Mouse (Mus musculus) hindbrain, embryonic 11.5 days (tissue): ENCODE data around the gene Fuca1. TPM values are rescaled to one million over a fixed set of nuclear protein-coding genes. Genes with fewer than 3 reads are reported as not detected.

Source experiments
- ATAC-seq: fragments of 200-750 bp; cut with Nextera tagmentation; 2 replicates; pipeline ENCODE4 v1.8.0; 2017; ENCODE audit warnings: mild to moderate bottlenecking, moderate TSS enrichment, moderate library complexity; ENCODE audit not compliant: low FRiP score
- DNase-seq: peaks from one replicate; pipeline ENCODE4 v3.0.0-alpha.2; 2015; ENCODE audit warnings: low spot score
- H3K27ac ChIP-seq: fragments of 300-500 bp; sonication (generic); 2 replicates; pipeline ENCODE4 v1.5.1; 2014; ENCODE audit warnings: mild to moderate bottlenecking, low read depth, low read length
- H3K27me3 ChIP-seq: fragments of 300-500 bp; sonication (generic); 2 replicates; pipeline ENCODE4 v1.6.1; 2014; ENCODE audit warnings: mild to moderate bottlenecking, low read length, moderate library complexity, mixed read lengths; ENCODE audit not compliant: control insufficient read depth, insufficient read depth
- H3K36me3 ChIP-seq: fragments of 300-500 bp; sonication (generic); 2 replicates; pipeline ENCODE4 v1.6.1; 2014; ENCODE audit warnings: mild to moderate bottlenecking, low read length, moderate library complexity, mixed read lengths; ENCODE audit not compliant: control insufficient read depth, insufficient read depth
- H3K4me1 ChIP-seq: fragments of 300-500 bp; sonication (generic); replicated peaks from 2 replicates; pipeline ENCODE4 v1.6.1; 2014; ENCODE audit warnings: low read length, mixed read lengths; ENCODE audit not compliant: control insufficient read depth, insufficient read depth
- H3K4me2 ChIP-seq: fragments of 300-500 bp; sonication (generic); replicated peaks from 2 replicates; pipeline ENCODE4 v1.6.1; 2014; ENCODE audit warnings: mild to moderate bottlenecking, low read depth, low read length
- H3K4me3 ChIP-seq: fragments of 300-500 bp; sonication (generic); 2 replicates; pipeline ENCODE4 v1.5.1; 2014; ENCODE audit warnings: low read depth, low read length
- H3K9ac ChIP-seq: fragments of 300-500 bp; sonication (generic); 2 replicates; pipeline ENCODE4 v1.6.1; 2014; ENCODE audit warnings: low read depth, low read length
- H3K9me3 ChIP-seq: fragments of 300-500 bp; sonication (generic); 2 replicates; pipeline ENCODE4 v1.6.1; 2016; ENCODE audit warnings: low read length; ENCODE audit not compliant: control insufficient read depth
- WGBS: fragments of 180-500 bp; shearing (Covaris S2); extraction: QIAGEN DNeasy Blood & Tissue Kit; methylation state at CpG from one replicate; pipeline ENCODE4 v1.1.7; 2014; 5-methylcytosine and 5-hydroxymethylcytosine counted together
- polyA plus RNA-seq: library from polyadenylated mRNA; unstranded; fragments of >200 nt; fragmentation: Nextera tagmentation; extraction: Ambion mirVana; gene quantifications from 2 replicates; pipeline ENCODE4 v1.2.1, GENCODE M21; 2014

Fuca1 gene
- polyA plus RNA-seq, 1 experiment from 2014 or later: 50.4 TPM

GRCm38 (mm10) chr4:135885676-135886075 lies 34.9 kb upstream of the Fuca1 start:
- Histone ChIP-seq H3K4me2 (no peak overlapping the region), H3K9ac (no peak overlapping the region), H3K9me3 (no peaks in the 10 kb centered on the region), H3K36me3 (no peaks in the 10 kb centered on the region), H3K4me1 (0 out of 2 replicates have a peak, but pooled peaks cover 2% of the 10 kb centered on the region), H3K4me3 (no peak overlapping the region), H3K27me3 (no peaks in the 10 kb centered on the region), H3K27ac (no peak overlapping the region)
- DNase-seq (no peak), ATAC-seq (no peak)
- 92% methylated on average over 12 of the region's 12 CpGs for WGBS

- Histone ChIP-seq H3K4me3 (no peak overlapping the region), H3K4me1 (0 out of 2 replicates have a peak, but pooled peaks cover 2% of the 10 kb centered on the region), H3K36me3 (no peaks in the 10 kb centered on the region), H3K9ac (no peak overlapping the region), H3K9me3 (no peaks in the 10 kb centered on the region), H3K27ac (no peak overlapping the region), H3K4me2 (no peak overlapping the region), H3K27me3 (no peaks in the 10 kb centered on the region)
- DNase-seq (no peak), ATAC-seq (no peak)
- WGBS: 80% methylated on average over 4 of the region's 4 CpGs
Observed at GRCm38 (mm10) chr4:135886184-135886583, 34.4 kb upstream of the Fuca1 start.

- Histone ChIP-seq H3K4me2 (no peak overlapping the region), H3K27ac (no peak overlapping the region), H3K9ac (no peak overlapping the region), H3K36me3 (no peaks in the 10 kb centered on the region), H3K4me3 (no peak overlapping the region), H3K27me3 (no peaks in the 10 kb centered on the region), H3K4me1 (no peaks in the 10 kb centered on the region), H3K9me3 (no peaks in the 10 kb centered on the region)
- DNase-seq (no peak), ATAC-seq (no peak)
- 89% methylated on average over 24 of the region's 24 CpGs for WGBS
Observed at GRCm38 (mm10) chr4:135888448-135889057, 32.0 kb upstream of the Fuca1 start.

- no peak overlapping the region for H3K9ac ChIP-seq
- ATAC-seq: no peak
- peak; percentile 27 for DNase-seq
- H3K9me3 ChIP-seq: no peaks in the 10 kb centered on the region
- H3K27ac ChIP-seq: no peak overlapping the region
- no peaks in the 10 kb centered on the region for H3K4me1 ChIP-seq
- no peak overlapping the region for H3K4me3 ChIP-seq
- H3K36me3 ChIP-seq: no peaks in the 10 kb centered on the region
- no peak overlapping the region for H3K4me2 ChIP-seq
- 80% methylated on average over 7 of the region's 7 CpGs for WGBS
- no peaks in the 10 kb centered on the region for H3K27me3 ChIP-seq
Observed at GRCm38 (mm10) chr4:135889146-135889883, 31.2 kb upstream of the Fuca1 start.

- Histone ChIP-seq H3K4me3 (no peak overlapping the region), H3K9me3 (no peaks in the 10 kb centered on the region), H3K27me3 (no peaks in the 10 kb centered on the region), H3K36me3 (no peaks in the 10 kb centered on the region), H3K4me2 (no peak overlapping the region), H3K9ac (no peak overlapping the region), H3K27ac (no peak overlapping the region), H3K4me1 (no peaks in the 10 kb centered on the region)
- peak; percentile 45; the same call in 1 of the 2 replicates for ATAC-seq
- peak; percentile 80 for DNase-seq
- 7% methylated on average over 4 of the region's 4 CpGs for WGBS
Observed at GRCm38 (mm10) chr4:135889884-135890283, 30.7 kb upstream of the Fuca1 start.

GRCm38 (mm10) chr4:135891539-135891938 lies 29.0 kb upstream of the Fuca1 start:
- H3K4me3 ChIP-seq: no peak overlapping the region
- no peak overlapping the region for H3K9ac ChIP-seq
- no peaks in the 10 kb centered on the region for H3K9me3 ChIP-seq
- ATAC-seq (no peak), DNase-seq (no peak)
- H3K4me2 ChIP-seq: no peak overlapping the region
- H3K4me1 ChIP-seq: no peaks in the 10 kb centered on the region
- H3K27me3 ChIP-seq: no peaks in the 10 kb centered on the region
- 90% methylated on average over 2 of the region's 2 CpGs for WGBS
- H3K27ac ChIP-seq: no peak overlapping the region
- no peaks in the 10 kb centered on the region for H3K36me3 ChIP-seq

- no peak for ATAC-seq
Observed at GRCm38 (mm10) chr4:135892884-135893283, 27.7 kb upstream of the Fuca1 start.

GRCm38 (mm10) chr4:135895071-135895571 lies 25.4 kb upstream of the Fuca1 start, which contains the start of gene Cnr2:
Cnr2 (plus strand) TSS chr4:135895394.
- Histone ChIP-seq H3K4me2 (no peak within 1 kb of the TSS), H3K9me3 (no peaks in the 10 kb centered on the region), H3K4me1 (no peaks in the 10 kb centered on the region), H3K36me3 (no peaks in the 10 kb centered on the region), H3K27ac (no peak within 1 kb of the TSS), H3K4me3 (no peak within 1 kb of the TSS), H3K27me3 (no peaks in the 10 kb centered on the region), H3K9ac (no peak within 1 kb of the TSS)
- no peak for DNase-seq
- no peak for ATAC-seq
- 63% methylated on average over 8 of the region's 8 CpGs for WGBS

More at GRCm38 (mm10) chr4:135892884-135893283, 27.7 kb upstream of the Fuca1 start:
- Histone ChIP-seq H3K27me3 (no peaks in the 10 kb centered on the region), H3K27ac (no peak overlapping the region), H3K9ac (no peak overlapping the region), H3K9me3 (no peaks in the 10 kb centered on the region), H3K4me3 (no peak overlapping the region), H3K4me1 (no peaks in the 10 kb centered on the region), H3K36me3 (no peaks in the 10 kb centered on the region), H3K4me2 (no peak overlapping the region)
- DNase-seq: no peak
- WGBS: 43% methylated on average over 4 of the region's 4 CpGs

GRCm38 (mm10) chr4:135896157-135896556 lies 24.4 kb upstream of the Fuca1 start:
- 87% methylated on average over 6 of the region's 6 CpGs for WGBS
- no peak for DNase-seq
- ATAC-seq: no peak
- H3K4me2 ChIP-seq: no peak overlapping the region
- no peaks in the 10 kb centered on the region for H3K36me3 ChIP-seq
- H3K9ac ChIP-seq: no peak overlapping the region
- no peak overlapping the region for H3K4me3 ChIP-seq
- no peaks in the 10 kb centered on the region for H3K9me3 ChIP-seq
- H3K27me3 ChIP-seq: no peaks in the 10 kb centered on the region
- H3K4me1 ChIP-seq: no peaks in the 10 kb centered on the region
- H3K27ac ChIP-seq: no peak overlapping the region
